Mouse (Mus musculus) C2C12 (cell line): ENCODE data around the gene Rwdd3.
A peak's percentile ranks its signal among the peaks of the same experiment; 100 is the strongest.

Experiments
- CEBPB ChIP-seq: IDR thresholded peaks from one replicate; pipeline ENCODE4 v1.6.1; 2011; ENCODE audit warnings: low read depth, mild to moderate bottlenecking, control low read depth, moderate library complexity
- CTCF ChIP-seq: IDR thresholded peaks from one replicate; pipeline ENCODE4 v1.5.1; 2011; ENCODE audit not compliant: control insufficient read depth, insufficient read depth, insufficient read length
- FOSL1 ChIP-seq: IDR thresholded peaks from one replicate; pipeline ENCODE4 v1.8.0; 2011; ENCODE audit warnings: mild to moderate bottlenecking, low read length; ENCODE audit not compliant: poor library complexity, insufficient read depth, severe bottlenecking
- MAX ChIP-seq: IDR thresholded peaks from one replicate; pipeline ENCODE4 v1.6.1; 2011; ENCODE audit warnings: mild to moderate bottlenecking, control low read depth
- MYOD1 ChIP-seq: IDR thresholded peaks from one replicate; pipeline ENCODE4 v1.6.1; 2011; ENCODE audit warnings: low read depth; ENCODE audit not compliant: control insufficient read depth, insufficient read length
- MYOG ChIP-seq: IDR thresholded peaks from one replicate; pipeline ENCODE4 v1.6.1; 2011; ENCODE audit not compliant: control insufficient read depth, insufficient read length; ENCODE audit errors: extremely low read depth
- USF1 ChIP-seq: IDR thresholded peaks from one replicate; pipeline ENCODE4 v1.6.1; 2011; ENCODE audit warnings: low read depth, mild to moderate bottlenecking, control low read depth, moderate library complexity

GRCm38 (mm10) chr3:121126476-121126875 lies 45.0 kb downstream of the Rwdd3 start:
- TF ChIP-seq CTCF (no peak), MAX (no peak), USF1 (no peak), MYOD1 (peak; percentile 74), CEBPB (no peak), MYOG (no peak), FOSL1 (peak; percentile 39)
